Mouse (Mus musculus) gastrocnemius, postnatal 10 days (tissue): ENCODE measurements around the gene Cxcl3. TPM values are rescaled to one million over a fixed set of nuclear protein-coding genes. Genes with fewer than 3 reads are reported as not detected.
A peak's percentile ranks its signal among the peaks of the same experiment; 100 is the strongest.
"Not testable (repeated sequence)": the region's sequence is repeated elsewhere in the genome, so short reads cannot be mapped to it uniquely, and the experiment has no call there.

Experiments used
- DNase-seq: peaks from one replicate; pipeline ENCODE4 v3.0.0; 2021; ENCODE audit warnings: mixed read lengths
- microRNA-seq, 2 experiments: library from miRNA; unstranded; fragments of <30 nt; microRNA quantifications; one replicate each; pipeline ENCODE4 v1.2.0; 2021
- total RNA-seq, 2 experiments: library from RNA; stranded (reverse); gene quantifications; 2 replicates each; pipeline ENCODE4 v1.2.3; 2021

Cxcl3 gene
- total RNA-seq, 2 experiments from 2014 or later = not detected

GRCm38 (mm10) chr5:90790074-90790502 is 4.2 kb downstream of the Cxcl3 start:
- no peak for DNase-seq

- no peak for DNase-seq
Observed at GRCm38 (mm10) chr5:90794195-90794625, 8.3 kb downstream of the Cxcl3 start, which contains the start of gene Cxcl15. TSS of gene Cxcl15 (plus strand) at chr5:90794534.

DNA sequence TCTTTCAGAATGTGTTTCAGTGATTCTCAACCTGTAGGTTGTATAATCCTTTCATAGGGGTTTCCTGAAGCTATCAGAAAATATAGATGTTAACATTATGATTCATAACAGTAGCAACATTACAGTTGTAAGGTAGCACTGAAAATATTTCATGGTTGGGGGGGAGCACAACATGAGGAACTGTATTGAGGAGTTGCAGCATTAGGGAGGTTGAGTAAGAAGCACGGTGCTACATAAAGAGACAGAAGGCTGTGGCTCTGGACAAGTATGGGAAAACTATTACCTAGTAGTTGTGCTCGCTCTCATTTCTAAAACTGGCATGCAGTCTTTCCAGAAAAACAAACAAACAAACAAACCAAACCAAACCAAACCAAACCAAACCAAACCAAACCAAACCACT is 9.5 kb downstream of the Cxcl3 start:
- DNase-seq = not testable (repeated sequence)

- no peak for DNase-seq
Observed at GRCm38 (mm10) chr5:90804574-90804973, 18.7 kb downstream of the Cxcl3 start.

DNA sequence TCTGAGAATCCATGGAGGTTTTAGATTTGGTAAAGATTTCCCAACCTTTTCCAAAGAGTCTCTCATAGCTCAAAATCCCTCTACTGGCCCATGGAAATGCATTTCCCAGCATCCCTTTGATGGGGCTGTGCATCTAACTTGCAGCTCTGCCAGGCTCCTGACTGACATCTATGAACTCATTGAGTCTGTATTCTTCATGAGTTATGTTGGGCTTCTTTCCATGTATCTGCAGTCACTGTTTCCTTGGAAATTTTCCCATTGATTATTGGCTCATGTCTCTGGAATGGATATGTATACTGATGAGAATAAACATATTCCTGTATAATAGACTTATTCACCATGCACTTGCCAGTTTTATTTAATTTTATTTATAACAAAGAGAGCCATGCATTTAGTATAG is 20.1 kb downstream of the Cxcl3 start:
- no peak for DNase-seq

DNA sequence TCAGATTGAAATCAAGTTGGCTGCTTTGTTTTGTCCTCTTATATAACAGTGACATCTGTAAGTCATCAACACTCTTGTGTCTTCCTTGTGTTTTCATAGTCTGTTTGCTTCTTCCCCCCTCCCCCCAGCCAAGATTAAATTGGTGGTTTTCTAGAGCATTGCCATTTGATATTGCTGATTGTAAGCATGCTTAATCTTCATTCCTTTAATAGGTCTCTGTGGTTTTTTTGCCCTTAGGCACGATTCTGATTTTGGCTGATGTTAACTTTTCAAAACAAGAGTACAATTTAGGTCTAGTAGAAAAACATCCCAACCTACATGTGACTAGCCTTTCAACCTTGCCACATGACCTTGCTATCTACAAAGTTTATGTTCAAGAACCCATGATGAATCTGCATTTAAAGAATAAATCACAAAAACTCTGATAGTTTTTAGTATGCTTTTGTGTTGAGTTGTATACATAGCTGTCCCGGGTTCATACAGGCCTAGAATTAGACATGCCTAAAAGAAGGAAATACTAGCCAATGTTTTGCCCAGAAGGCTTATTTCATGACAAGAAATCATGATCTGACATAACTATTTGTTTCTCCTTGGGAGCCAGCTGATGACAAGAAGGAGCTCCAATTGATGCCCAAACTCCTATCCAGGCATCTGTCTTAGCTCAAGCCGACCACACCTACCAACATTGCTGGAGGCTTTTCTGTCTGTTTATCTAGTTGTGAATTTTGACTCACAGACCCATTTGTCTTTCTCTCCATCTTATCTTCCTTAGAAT is 21.5 kb downstream of the Cxcl3 start:
- no peak for DNase-seq

- DNase-seq = no peak
Observed at GRCm38 (mm10) chr5:90819756-90820155, 33.9 kb downstream of the Cxcl3 start.

DNA sequence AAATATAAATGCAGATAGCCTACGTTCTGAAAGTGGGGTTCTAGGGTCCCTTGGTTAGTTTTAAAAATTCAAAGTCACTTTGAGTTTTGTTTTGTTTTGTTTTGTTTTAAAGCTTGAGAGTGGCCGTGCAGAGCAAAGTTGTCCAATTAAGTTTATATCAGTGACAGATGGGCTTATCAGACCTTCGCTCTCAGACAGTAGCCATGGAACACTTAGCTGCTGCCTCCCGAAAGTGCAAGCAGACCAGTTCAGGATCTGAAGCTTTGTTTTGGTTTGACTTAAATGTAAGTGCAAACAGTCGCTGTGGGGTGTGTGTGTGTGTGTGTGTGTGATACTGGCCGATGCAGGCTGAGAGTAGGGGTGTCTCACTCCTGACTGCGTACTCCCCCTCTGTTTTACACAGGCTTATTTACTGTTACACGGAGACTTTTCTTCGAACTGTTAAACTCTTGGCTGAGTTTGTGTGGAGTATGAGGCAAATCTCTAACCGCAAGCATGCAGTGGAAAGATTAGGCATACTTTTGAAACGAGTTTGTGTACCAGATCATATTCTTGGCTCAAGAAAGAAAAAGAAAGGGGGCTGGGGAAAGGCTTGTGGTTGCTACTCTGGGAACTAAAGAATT is 46.4 kb downstream of the Cxcl3 start:
- no peak for DNase-seq

GRCm38 (mm10) chr5:90832768-90833388 is 47.0 kb downstream of the Cxcl3 start:
- no peak for DNase-seq

- no peak for DNase-seq
Observed at GRCm38 (mm10) chr5:90834436-90834835, 48.5 kb downstream of the Cxcl3 start.

DNA sequence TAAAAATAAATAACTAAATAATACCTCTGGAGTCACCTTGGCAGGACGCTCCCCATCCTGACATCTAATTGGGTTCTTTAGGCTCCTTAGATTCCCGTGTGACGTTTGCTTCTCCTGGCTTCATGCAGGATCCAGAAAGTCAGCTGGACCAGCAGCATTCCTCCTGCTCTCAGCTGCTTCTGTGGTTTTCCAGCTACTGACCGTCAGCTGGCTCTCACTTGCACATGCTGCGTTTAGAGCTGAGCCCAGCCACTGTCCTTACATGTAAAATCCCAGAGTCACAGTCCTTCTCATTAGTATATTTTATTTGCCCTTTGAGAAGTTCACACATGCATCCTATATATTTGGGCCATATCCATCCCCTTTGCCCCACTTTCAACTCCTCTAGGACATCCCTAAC is 52.7 kb downstream of the Cxcl3 start:
- DNase-seq = peak; percentile 32

Small RNA genes lying within 50 kb of the gene (microRNA-seq; reads per million reads assigned to microRNA genes)
- 0 reads per million in 2 experiments for gene Gm24322

Other genes starting within 250 kb of the Cxcl3 start
- not detected for gene 5830473C10Rik, start 225.0 kb upstream of the Cxcl3 start, total RNA-seq
- not detected for gene Rassf6, start 145.4 kb upstream of the Cxcl3 start, total RNA-seq
- gene Cxcl5, start 26.7 kb upstream of the Cxcl3 start, total RNA-seq = not detected
- gene Ppbp, start 17.6 kb upstream of the Cxcl3 start, total RNA-seq = 1 to 10 TPM in 1 of 2 experiments, under 1 TPM in 1; 0.31 to 3.3 TPM
- 10 to 100 TPM; 29.9 to 39.5 TPM for gene Pf4, start 13.7 kb upstream of the Cxcl3 start, total RNA-seq
- gene Cxcl15, start 8.4 kb downstream of the Cxcl3 start, total RNA-seq = not detected
- gene Cxcl1, start 105.1 kb downstream of the Cxcl3 start, total RNA-seq = under 1 TPM in 1 of 2 experiments, not detected in 1; 0.35 TPM
- gene Cxcl2, start 117.8 kb downstream of the Cxcl3 start, total RNA-seq = under 1 TPM in 1 of 2 experiments, not detected in 1; 0.25 TPM
- gene Mthfd2l, start 145.0 kb downstream of the Cxcl3 start, total RNA-seq = 10 to 100 TPM; 13.5 to 17.0 TPM
- under 1 TPM; 0.26 to 0.79 TPM for gene Epgn, start 241.4 kb downstream of the Cxcl3 start, total RNA-seq